Mouse (Mus musculus) bone marrow macrophage, adult 2 months (primary cell): ENCODE results near the gene Tatdn2. TPM values are rescaled to one million over a fixed set of nuclear protein-coding genes. Genes with fewer than 3 reads are reported as not detected.

Source experiments
- H3K27ac ChIP-seq: 2 replicates; pipeline ENCODE4 v1.5.1; 2012; ENCODE audit warnings: low read depth, low read length; ENCODE audit not compliant: insufficient read depth
- H3K4me1 ChIP-seq: 2 replicates; pipeline ENCODE4 v1.6.1; 2012; ENCODE audit warnings: low read length; ENCODE audit not compliant: control insufficient read depth, insufficient read depth
- H3K4me3 ChIP-seq: 2 replicates; pipeline ENCODE4 v1.5.1; 2012; ENCODE audit warnings: mild to moderate bottlenecking, low read length, moderate library complexity; ENCODE audit not compliant: insufficient read depth
- CTCF ChIP-seq: IDR thresholded peaks from 2 replicates; pipeline ENCODE4 v1.5.1; 2012; ENCODE audit warnings: low read depth, mild to moderate bottlenecking, low read length, moderate library complexity
- POLR2A ChIP-seq: IDR thresholded peaks from 2 replicates; pipeline ENCODE4 v1.6.1; 2012; ENCODE audit warnings: mild to moderate bottlenecking, low read depth, low read length, borderline replicate concordance
- polyA plus RNA-seq: library from polyadenylated mRNA; stranded (reverse); fragments of >200 nt; gene quantifications from 2 replicates; pipeline ENCODE4 v1.2.4, GENCODE M21; 2012; ENCODE audit not compliant: missing spikeins, insufficient read depth, insufficient read length

Gene Tatdn2
- polyA plus RNA-seq, 1 experiment: 32.1 TPM

DNA sequence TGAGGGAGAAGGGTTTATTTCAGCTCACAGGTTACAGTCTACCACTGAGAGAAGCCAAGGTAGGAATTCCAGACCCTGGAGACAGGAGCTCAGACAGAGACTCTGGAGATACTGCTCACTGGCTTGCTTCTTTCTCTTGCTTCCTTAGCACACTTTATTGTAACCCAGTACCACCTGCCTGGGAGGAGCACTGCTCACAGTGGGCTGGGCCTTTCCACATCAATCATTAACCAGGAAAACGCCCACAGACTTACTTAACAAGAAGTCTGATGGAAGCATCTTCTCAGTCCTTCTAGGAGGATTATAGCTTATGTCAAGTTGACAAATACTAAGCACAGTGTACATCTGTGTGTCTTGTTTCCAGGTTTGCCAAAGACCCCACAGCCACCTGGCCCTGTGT is 17.9 kb downstream of the Tatdn2 start:
- Histone ChIP-seq H3K4me3 (no peak overlapping the region), H3K27ac (peak overlapping the region; percentile 95), H3K4me1 (peaks cover 53% of the 10 kb centered on the region)
- TF ChIP-seq POLR2A: no peak

GRCm38 (mm10) chr6:113717541-113717940 is 20.7 kb downstream of the Tatdn2 start:
- Histone ChIP-seq H3K4me1 (peaks cover 53% of the 10 kb centered on the region), H3K27ac (peak overlapping the region; percentile 24; the same call in 1 of the 2 replicates), H3K4me3 (no peak overlapping the region)
- TF ChIP-seq CTCF: no peak

DNA sequence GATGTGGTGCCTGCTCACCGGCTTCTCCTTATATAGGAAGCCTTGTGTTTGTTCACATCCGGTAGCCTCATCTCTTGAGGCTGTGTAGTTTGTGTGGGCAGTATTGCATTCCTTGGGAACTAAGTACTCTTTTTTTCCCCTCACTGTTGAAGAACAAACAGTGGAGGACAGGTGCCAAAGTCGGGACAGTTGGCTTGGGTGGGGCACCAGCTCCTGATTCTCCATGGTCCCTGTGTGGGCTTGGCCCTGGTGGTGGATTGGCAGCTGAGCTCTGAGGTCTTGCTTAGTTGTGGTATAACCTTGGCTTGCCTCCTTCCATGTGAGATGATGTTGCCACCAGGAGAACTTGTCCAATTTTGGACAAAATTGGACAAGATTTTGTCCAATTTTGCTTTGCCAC is 23.0 kb downstream of the Tatdn2 start, which contains the start of gene Ghrl:
Ghrl (minus strand) TSS at position 3 of the 400 bp plus-strand sequence.
- Histone ChIP-seq H3K27ac (no peak within 1 kb of the TSS), H3K4me1 (peaks cover 37% of the 10 kb centered on the region), H3K4me3 (no peak within 1 kb of the TSS)
- TF ChIP-seq CTCF: no peak
- no peak for TF ChIP-seq POLR2A

GRCm38 (mm10) chr6:113721061-113721460 is 24.2 kb downstream of the Tatdn2 start:
- H3K4me3 ChIP-seq: no peak overlapping the region
- H3K27ac ChIP-seq: no peak overlapping the region
- TF ChIP-seq POLR2A (no peak), CTCF (no peak)
- peaks cover 26% of the 10 kb centered on the region for H3K4me1 ChIP-seq

GRCm38 (mm10) chr6:113728181-113728580 is 31.3 kb downstream of the Tatdn2 start:
- peaks cover 8% of the 10 kb centered on the region for H3K4me1 ChIP-seq

GRCm38 (mm10) chr6:113731296-113731695 is 34.4 kb downstream of the Tatdn2 start:
- no peak overlapping the region for H3K4me3 ChIP-seq
- no peak overlapping the region for H3K27ac ChIP-seq
- TF ChIP-seq CTCF (no peak), POLR2A (no peak)
- H3K4me1 ChIP-seq: peaks cover 8% of the 10 kb centered on the region

More at GRCm38 (mm10) chr6:113728181-113728580, 31.3 kb downstream of the Tatdn2 start:
- Histone ChIP-seq H3K27ac (no peak overlapping the region), H3K4me3 (no peak overlapping the region)
- TF ChIP-seq CTCF: no peak

- no peak overlapping the region for H3K27ac ChIP-seq
- H3K4me1 ChIP-seq: peaks cover 16% of the 10 kb centered on the region
- no peak overlapping the region for H3K4me3 ChIP-seq
- TF ChIP-seq POLR2A (no peak), CTCF (no peak)
These were observed 40.6 kb downstream of the Tatdn2 start for GRCm38 (mm10) chr6:113737318-113738046.

DNA sequence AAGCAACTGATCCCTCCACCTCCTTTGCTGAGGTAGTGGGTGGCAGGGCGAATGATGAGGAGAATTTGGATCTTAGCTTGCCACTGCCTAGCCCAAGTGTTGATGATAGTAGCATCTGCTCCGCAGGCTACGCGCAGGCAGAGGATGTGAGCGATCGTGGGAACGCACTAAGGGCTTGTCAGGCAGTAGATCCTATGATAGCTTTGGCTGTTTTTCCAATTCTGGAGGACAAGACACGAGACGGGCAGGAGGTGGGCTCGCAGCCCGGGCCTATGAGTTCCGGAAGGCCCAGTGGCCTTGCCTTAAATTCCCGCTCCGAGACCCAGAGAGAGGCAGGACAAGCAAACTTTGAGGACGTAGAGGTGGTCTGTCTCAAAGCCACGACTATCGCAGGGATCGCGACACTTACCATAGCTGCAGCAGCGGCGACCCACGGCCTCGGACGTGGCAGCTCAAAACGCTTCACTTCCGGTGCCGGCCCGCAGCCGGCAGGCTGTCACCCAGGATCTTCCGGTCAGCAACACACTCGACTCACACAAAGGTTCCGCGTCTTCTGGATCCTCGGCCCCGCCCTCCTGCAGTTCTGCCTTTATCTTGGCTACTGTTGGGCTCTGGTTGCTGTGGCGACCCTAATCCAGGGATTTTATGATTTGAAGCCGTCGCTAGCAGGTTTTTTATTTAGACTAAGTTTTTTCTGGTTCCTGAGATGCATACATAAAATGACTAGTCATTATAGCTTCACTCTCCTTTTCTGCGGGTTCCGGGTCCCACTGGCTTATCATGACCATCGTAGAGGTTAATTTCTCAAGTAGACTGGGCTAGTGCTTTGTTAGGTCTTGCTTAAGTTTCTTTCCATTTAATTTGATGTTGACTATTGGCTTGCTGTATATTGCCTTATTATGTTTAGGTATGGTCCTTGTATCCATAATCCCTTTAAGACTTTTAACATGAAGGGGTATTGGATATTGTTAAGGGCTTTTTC is 43.7 kb downstream of the Tatdn2 start, which contains the start of gene Sec13:
Sec13 (minus strand) TSS at position 508 of the 982 bp plus-strand sequence.
- peak within 1 kb of the TSS; percentile 54 for H3K27ac ChIP-seq
- H3K4me1 ChIP-seq: peaks cover 16% of the 10 kb centered on the region
- H3K4me3 ChIP-seq: peak within 1 kb of the TSS; percentile 94
- TF ChIP-seq CTCF: no peak
- no peak for TF ChIP-seq POLR2A

GRCm38 (mm10) chr6:113741425-113741824 is 44.6 kb downstream of the Tatdn2 start:
- TF ChIP-seq CTCF (no peak), POLR2A (no peak)
- peaks cover 16% of the 10 kb centered on the region for H3K4me1 ChIP-seq
- H3K27ac ChIP-seq: peak overlapping the region; percentile 54
- no peak overlapping the region for H3K4me3 ChIP-seq

DNA sequence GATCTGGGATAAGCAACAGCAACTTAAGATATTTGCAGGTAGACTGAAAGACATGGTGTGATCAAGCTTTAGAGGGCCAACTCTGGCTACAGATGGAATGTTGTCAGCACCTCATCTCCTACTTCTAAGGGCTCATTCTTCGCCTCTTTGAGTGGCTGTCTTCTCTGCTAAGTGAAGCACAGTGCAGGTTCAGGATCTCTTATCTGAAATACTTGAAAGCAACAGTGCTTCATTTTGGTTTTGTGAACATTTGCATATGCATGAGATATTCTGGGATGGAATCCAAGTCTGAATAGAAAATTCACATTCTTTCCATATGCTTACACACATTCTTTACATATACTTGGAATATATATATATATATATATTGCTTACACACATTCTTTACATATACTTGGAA is 45.5 kb downstream of the Tatdn2 start:
- Histone ChIP-seq H3K4me3 (no peak overlapping the region), H3K4me1 (peaks cover 16% of the 10 kb centered on the region), H3K27ac (no peak overlapping the region)
- TF ChIP-seq CTCF (no peak), POLR2A (no peak)
